ENCODE assay signal across 10 mouse cellular contexts in genomic region chr11:90251923-90252322, GRCm38 (mm10). TPM values are rescaled to one million over a fixed set of nuclear protein-coding genes. Genes with fewer than 3 reads are reported as not detected.
DNase-seq lines count a peak whose midpoint lies in the region; ATAC-seq and TF ChIP-seq lines count a peak whose summit lies in the region.
"Had no signal": no experiment of that assay in that cellular context is flagged by ENCODE, and none has a peak within 500 bp of the region (broad histone marks: within the 10 kb centered on the region; RNA-seq: fewer than 3 reads in every experiment).

No protein-coding gene starts in this region.

- no peak overlapping the region for H3K4me3 ChIP-seq in embryonic facial prominence, embryonic 13.5 days
- no peak overlapping the region for H3K4me3 ChIP-seq in embryonic facial prominence, embryonic 10.5 days
- H3K4me3 ChIP-seq in left cerebral cortex, adult 2 months = 0 out of 2 replicates have a peak overlapping the region, but pooled peaks have one; percentile 9
- no peak overlapping the region for H3K4me3 ChIP-seq in neural tube, embryonic 13.5 days
- H3K4me3 ChIP-seq: limb, embryonic 13.5 days had no signal

- H3K9me3 ChIP-seq in embryonic facial prominence, embryonic 13.5 days = no peaks in the 10 kb centered on the region
- no peaks in the 10 kb centered on the region for H3K9me3 ChIP-seq in embryonic facial prominence, embryonic 10.5 days
- no peaks in the 10 kb centered on the region for H3K9me3 ChIP-seq in neural tube, embryonic 13.5 days
- H3K9me3 ChIP-seq: limb, embryonic 13.5 days had no signal

- intact Hi-C loops in left cerebral cortex, adult 2 months (cut with DNase I) = loop anchor here (5.0 kb wide), 3 partner anchors 70 to 135 kb away; no protein-coding TSS in a partner anchor
- intact Hi-C loops in left cerebral cortex, postnatal 4 days (cut with DNase I) = loop anchor here (10.0 kb wide), 1 partner anchor 133 kb away; no protein-coding TSS in a partner anchor
- intact Hi-C loops in heart, postnatal 10 days (cut with DNase I) = loop anchor here (5.0 kb wide), 1 partner anchor 215 kb away; no protein-coding TSS in a partner anchor

- 0 out of 2 replicates have a peak overlapping the region, but pooled peaks have one; percentile 12 for H3K9ac ChIP-seq in embryonic facial prominence, embryonic 13.5 days
- no peak overlapping the region for H3K9ac ChIP-seq in neural tube, embryonic 13.5 days
- H3K9ac ChIP-seq: limb, embryonic 13.5 days had no signal

- no peak for ATAC-seq in embryonic facial prominence, embryonic 13.5 days (ENCODE audit: insufficient number of reproducible peaks, insufficient read depth, low FRiP score, low TSS enrichment, low read depth)
- no peak for ATAC-seq in neural tube, embryonic 13.5 days (ENCODE audit: low read depth)
- ATAC-seq in monocyte, adult 5-6 weeks (replicated peaks; ENCODE audit: insufficient number of reproducible peaks, low FRiP score, low TSS enrichment, poor library complexity, severe bottlenecking) = no peak

- no peak overlapping the region for H3K27ac ChIP-seq in embryonic facial prominence, embryonic 13.5 days
- H3K27ac ChIP-seq in embryonic facial prominence, embryonic 10.5 days (replicated peaks) = no peak overlapping the region
- no peak overlapping the region for H3K27ac ChIP-seq in left cerebral cortex, adult 2 months
- H3K27ac ChIP-seq in neural tube, embryonic 13.5 days (replicated peaks) = no peak overlapping the region
- H3K27ac ChIP-seq: limb, embryonic 13.5 days had no signal

- H3K27me3 ChIP-seq in embryonic facial prominence, embryonic 13.5 days = no peaks in the 10 kb centered on the region
- H3K27me3 ChIP-seq in embryonic facial prominence, embryonic 10.5 days (replicated peaks; ENCODE audit: low read depth, poor library complexity, severe bottlenecking) = no peaks in the 10 kb centered on the region
- H3K27me3 ChIP-seq in neural tube, embryonic 13.5 days = no peaks in the 10 kb centered on the region
- H3K27me3 ChIP-seq: limb, embryonic 13.5 days had no signal

- no peak for DNase-seq in embryonic facial prominence, embryonic 10.5 days (ENCODE audit: low spot score)
- no peak for DNase-seq in left cerebral cortex, adult 2 months (ENCODE audit: extremely low spot score in 1 of 2, low spot score in 2 of 2)
- DNase-seq in left cerebral cortex, postnatal 4 days = no peak
- peak; percentile 49 to 52 for DNase-seq in heart, postnatal 10 days
- DNase-seq in adrenal gland, postnatal 25 days = no peak
- DNase-seq: kidney, postnatal 10 days had no signal

- peak overlapping the region; percentile 81 for H3K4me2 ChIP-seq in embryonic facial prominence, embryonic 13.5 days
- H3K4me2 ChIP-seq in neural tube, embryonic 13.5 days = peak overlapping the region; percentile 72; the same call in 1 of the 2 replicates
- H3K4me2 ChIP-seq: limb, embryonic 13.5 days had no signal

- 33% methylated on average over 2 of the region's 2 CpGs for WGBS in embryonic facial prominence, embryonic 13.5 days
- 46% methylated on average over 2 of the region's 2 CpGs for WGBS in embryonic facial prominence, embryonic 10.5 days
- WGBS in neural tube, embryonic 13.5 days = 39% methylated on average over 2 of the region's 2 CpGs

- TF ChIP-seq CTCF in left cerebral cortex, adult 2 months (IDR thresholded peaks at IDR 0.05) = no peak

- H3K4me1 ChIP-seq in embryonic facial prominence, embryonic 13.5 days = peaks cover 50% of the 10 kb centered on the region
- H3K4me1 ChIP-seq in embryonic facial prominence, embryonic 10.5 days = peaks cover 47% of the 10 kb centered on the region
- peaks cover 47% of the 10 kb centered on the region for H3K4me1 ChIP-seq in neural tube, embryonic 13.5 days (replicated peaks)

- no peaks in the 10 kb centered on the region for H3K36me3 ChIP-seq in embryonic facial prominence, embryonic 13.5 days
- peaks cover 19% of the 10 kb centered on the region; the same call in 1 of the 2 replicates for H3K36me3 ChIP-seq in embryonic facial prominence, embryonic 10.5 days (replicated peaks)
- H3K36me3 ChIP-seq in neural tube, embryonic 13.5 days = no peaks in the 10 kb centered on the region; the same call in 1 of the 2 replicates
- H3K36me3 ChIP-seq: limb, embryonic 13.5 days had no signal

RNA-seq across cellular contexts. Expression of gene Mmd, which starts 2.7 kb away (rescaled TPM):
- 47.5 and 49.1 TPM in 2 replicates for polyA plus RNA-seq in embryonic facial prominence, embryonic 13.5 days (2015; fragmentation: Nextera tagmentation; extraction: Ambion mirVana)
- 44.6 and 45.1 TPM in 2 replicates for polyA plus RNA-seq in embryonic facial prominence, embryonic 10.5 days (2016; fragmentation: Nextera tagmentation; extraction: Ambion mirVana)
- 100 to 1,000 TPM; 222 to 227 TPM for total RNA-seq in left cerebral cortex, adult 2 months (2021)
- total RNA-seq in left cerebral cortex, postnatal 4 days (2021) = 100 to 1,000 TPM; 189 to 209 TPM
- total RNA-seq in heart, postnatal 10 days (2021) = 10 to 100 TPM; 43.2 to 63.5 TPM
- 113 and 119 TPM in 2 replicates for polyA plus RNA-seq in neural tube, embryonic 13.5 days (2015; fragmentation: Nextera tagmentation; extraction: Ambion mirVana)
- total RNA-seq in monocyte, adult 5-6 weeks (2017) = 23.5 to 81.5 TPM (median 37.7 TPM) in 3 replicates
- 63.3 and 69.1 TPM in 2 replicates for total RNA-seq in adrenal gland, postnatal 25 days (2021)

Comparison
In these comparisons a context has a peak if more than half of its experiments do, and no peak if none do; other contexts are left out.
1. DNase-seq: peak in heart, postnatal 10 days (2 of 2); none in embryonic facial prominence, embryonic 10.5 days (single experiment), left cerebral cortex, adult 2 months (0 of 2), left cerebral cortex, postnatal 4 days (single experiment) and adrenal gland, postnatal 25 days (single experiment).